Mouse (Mus musculus) forebrain, postnatal 0 days (tissue): ENCODE results near the gene Kif11. TPM values are rescaled to one million over a fixed set of nuclear protein-coding genes. Genes with fewer than 3 reads are reported as not detected.

Experiments used
- ATAC-seq: fragments of 200-750 bp; cut with Nextera tagmentation; 2 replicates; pipeline ENCODE4 v1.8.0; 2017; ENCODE audit warnings: mild to moderate bottlenecking, moderate library complexity
- DNase-seq: peaks from one replicate; pipeline ENCODE4 v3.0.0-alpha.2; 2015
- H3K27ac ChIP-seq: fragments of 300-500 bp; sonication (generic); 2 replicates; pipeline ENCODE4 v1.5.1; 2014; ENCODE audit warnings: low read depth, mild to moderate bottlenecking, antibody characterized with exemption, low read length, moderate library complexity, mixed read lengths
- H3K27me3 ChIP-seq: fragments of 300-500 bp; sonication (generic); 2 replicates; pipeline ENCODE4 v1.6.1; 2014; ENCODE audit warnings: mild to moderate bottlenecking, low read length, mixed read lengths; ENCODE audit not compliant: insufficient read depth
- H3K36me3 ChIP-seq: fragments of 300-500 bp; sonication (generic); 2 replicates; pipeline ENCODE4 v1.6.1; 2014; ENCODE audit warnings: mild to moderate bottlenecking, moderate library complexity; ENCODE audit not compliant: insufficient read depth
- H3K4me1 ChIP-seq: fragments of 300-500 bp; sonication (generic); 2 replicates; pipeline ENCODE4 v1.6.1; 2014; ENCODE audit warnings: antibody characterized with exemption; ENCODE audit not compliant: insufficient read depth
- H3K4me2 ChIP-seq: fragments of 300-500 bp; sonication (generic); 2 replicates; pipeline ENCODE4 v1.6.1; 2014; ENCODE audit warnings: low read depth, mild to moderate bottlenecking, moderate library complexity
- H3K4me3 ChIP-seq: fragments of 300-500 bp; sonication (generic); 2 replicates; pipeline ENCODE4 v1.5.1; 2014; ENCODE audit warnings: low read depth, low read length, mixed read lengths
- H3K9ac ChIP-seq: fragments of 300-500 bp; sonication (generic); 2 replicates; pipeline ENCODE4 v1.6.1; 2014; ENCODE audit warnings: mild to moderate bottlenecking
- H3K9me3 ChIP-seq: fragments of 300-500 bp; sonication (generic); 2 replicates; pipeline ENCODE4 v1.6.1; 2016; ENCODE audit warnings: low read length
- CTCF ChIP-seq: sonication (generic); IDR thresholded peaks from 2 replicates; pipeline ENCODE4 v1.5.1; 2016; ENCODE audit warnings: antibody characterized with exemption, control low read depth, low read depth
- WGBS: fragments of 180-500 bp; shearing (Covaris S2); extraction: QIAGEN DNeasy Blood & Tissue Kit; methylation state at CpG from one replicate; pipeline ENCODE4 v1.1.7; 2014; 5-methylcytosine and 5-hydroxymethylcytosine counted together
- polyA plus RNA-seq: library from polyadenylated mRNA; unstranded; fragments of >200 nt; fragmentation: Nextera tagmentation; extraction: Ambion mirVana; gene quantifications from 2 replicates; pipeline ENCODE4 v1.2.1, GENCODE M21; 2015
- total RNA-seq: library from RNA; depleted of rRNA; stranded (reverse); fragments of >200 nt; gene quantifications from 2 replicates; pipeline ENCODE4 v1.2.3, GENCODE M21; 2014; rRNA removed

Gene Kif11
- total RNA-seq = 9.1 and 15.2 TPM in 2 replicates
- polyA plus RNA-seq = 5.4 and 6.3 TPM in 2 replicates

GRCm38 (mm10) chr19:37375755-37376615, at the start of gene Kif11:
Kif11 (plus strand) TSS chr19:37376403.
- DNase-seq = peak; percentile 99
- peak; percentile 100 for ATAC-seq
- TF ChIP-seq CTCF = peak; percentile 45

GRCm38 (mm10) chr19:37327216-37327615, 49.0 kb upstream of the Kif11 start:
- no peak for ATAC-seq
- no peak for TF ChIP-seq CTCF
- H3K27me3 ChIP-seq = no peaks in the 10 kb centered on the region
- DNase-seq = no peak
- no peak overlapping the region for H3K4me3 ChIP-seq
- H3K27ac ChIP-seq = no peak overlapping the region
- no peaks in the 10 kb centered on the region for H3K9me3 ChIP-seq
- no peak overlapping the region for H3K9ac ChIP-seq
- no peak overlapping the region for H3K4me2 ChIP-seq
- H3K4me1 ChIP-seq = no peaks in the 10 kb centered on the region
- peaks cover 19% of the 10 kb centered on the region; the same call in 1 of the 2 replicates for H3K36me3 ChIP-seq
- 74% methylated on average over 5 of the region's 5 CpGs for WGBS

More at GRCm38 (mm10) chr19:37375755-37376615, at the start of gene Kif11:
- peak within 1 kb of the TSS; percentile 90 for H3K27ac ChIP-seq
- no peaks in the 10 kb centered on the region for H3K36me3 ChIP-seq
- WGBS = 1% methylated on average over 73 of the region's 73 CpGs
- H3K4me2 ChIP-seq = peak within 1 kb of the TSS; percentile 70
- no peaks in the 10 kb centered on the region for H3K9me3 ChIP-seq
- peak within 1 kb of the TSS; percentile 72 for H3K9ac ChIP-seq
- peak within 1 kb of the TSS; percentile 60 for H3K4me3 ChIP-seq
- 0 out of 2 replicates have a peak, but pooled peaks cover 3% of the 10 kb centered on the region for H3K4me1 ChIP-seq
- no peaks in the 10 kb centered on the region for H3K27me3 ChIP-seq

- TF ChIP-seq CTCF = no peak
Measured at GRCm38 (mm10) chr19:37332726-37333125, 43.5 kb upstream of the Kif11 start.

GRCm38 (mm10) chr19:37333357-37333756, 42.8 kb upstream of the Kif11 start:
- WGBS = 98% methylated on average over 5 of the region's 5 CpGs
- H3K4me2 ChIP-seq = no peak overlapping the region
- ATAC-seq = no peak
- H3K4me3 ChIP-seq = no peak overlapping the region
- no peak for TF ChIP-seq CTCF
- no peaks in the 10 kb centered on the region for H3K4me1 ChIP-seq
- no peak overlapping the region for H3K27ac ChIP-seq
- no peaks in the 10 kb centered on the region for H3K27me3 ChIP-seq
- peaks cover 10% of the 10 kb centered on the region; the same call in 1 of the 2 replicates for H3K36me3 ChIP-seq
- DNase-seq = no peak
- no peak overlapping the region for H3K9ac ChIP-seq
- no peaks in the 10 kb centered on the region for H3K9me3 ChIP-seq

More at GRCm38 (mm10) chr19:37332726-37333125, 43.5 kb upstream of the Kif11 start:
- Histone ChIP-seq H3K9me3 (no peaks in the 10 kb centered on the region), H3K4me1 (no peaks in the 10 kb centered on the region), H3K4me2 (no peak overlapping the region), H3K27me3 (no peaks in the 10 kb centered on the region), H3K4me3 (no peak overlapping the region), H3K9ac (no peak overlapping the region), H3K27ac (no peak overlapping the region), H3K36me3 (peaks cover 14% of the 10 kb centered on the region; the same call in 1 of the 2 replicates)
- 89% methylated on average over 4 of the region's 4 CpGs for WGBS
- no peak for DNase-seq
- ATAC-seq = no peak

GRCm38 (mm10) chr19:37335392-37335791, 40.8 kb upstream of the Kif11 start:
- no peaks in the 10 kb centered on the region for H3K36me3 ChIP-seq
- H3K9ac ChIP-seq = no peak overlapping the region
- no peak overlapping the region for H3K4me2 ChIP-seq
- no peaks in the 10 kb centered on the region for H3K4me1 ChIP-seq
- H3K27ac ChIP-seq = no peak overlapping the region
- TF ChIP-seq CTCF = no peak
- H3K4me3 ChIP-seq = no peak overlapping the region
- H3K27me3 ChIP-seq = no peaks in the 10 kb centered on the region
- no peaks in the 10 kb centered on the region for H3K9me3 ChIP-seq
- ATAC-seq (no peak), DNase-seq (no peak)
- 88% methylated on average over 1 of the region's 1 CpGs for WGBS

- no peaks in the 10 kb centered on the region for H3K36me3 ChIP-seq
- TF ChIP-seq CTCF = no peak
- no peak within 1 kb of the TSS for H3K9ac ChIP-seq
- H3K9me3 ChIP-seq = no peaks in the 10 kb centered on the region
- no peak for DNase-seq
- H3K4me1 ChIP-seq = no peaks in the 10 kb centered on the region
- ATAC-seq = no peak
- no peak within 1 kb of the TSS for H3K4me2 ChIP-seq
- no peaks in the 10 kb centered on the region for H3K27me3 ChIP-seq
- H3K4me3 ChIP-seq = no peak within 1 kb of the TSS
- no peak within 1 kb of the TSS for H3K27ac ChIP-seq
- 61% methylated on average over 4 of the region's 4 CpGs for WGBS
Measured at GRCm38 (mm10) chr19:37337752-37338151, 38.5 kb upstream of the Kif11 start, which contains the start of gene Ide. Ide (minus strand) TSS chr19:37337852.

- WGBS = 67% methylated on average over 5 of the region's 5 CpGs
- no peak for DNase-seq
- no peaks in the 10 kb centered on the region for H3K4me1 ChIP-seq
- H3K36me3 ChIP-seq = no peaks in the 10 kb centered on the region
- H3K9me3 ChIP-seq = no peaks in the 10 kb centered on the region
- no peak overlapping the region for H3K4me2 ChIP-seq
- no peak for ATAC-seq
- TF ChIP-seq CTCF = no peak
- H3K4me3 ChIP-seq = no peak overlapping the region
- no peak overlapping the region for H3K27ac ChIP-seq
- H3K9ac ChIP-seq = no peak overlapping the region
- H3K27me3 ChIP-seq = no peaks in the 10 kb centered on the region
Measured at GRCm38 (mm10) chr19:37340495-37340894, 35.7 kb upstream of the Kif11 start.
